Comparison of ENCODE assay signal across 19 mouse cellular contexts in genomic region chr14:57462871-57463270, GRCm38 (mm10).
"Had no signal": no experiment of that assay in that cellular context is flagged by ENCODE, and none has a peak within 500 bp of the region (broad histone marks: within the 10 kb centered on the region; RNA-seq: fewer than 3 reads in every experiment).

No protein-coding gene starts in this region.

- H3K9me3 ChIP-seq: lung, embryonic 15.5 days; midbrain, embryonic 10.5 days; midbrain, embryonic 12.5 days; midbrain, embryonic 15.5 days; neural tube, embryonic 13.5 days; neural tube, embryonic 15.5 days had no signal

- H3K4me1 ChIP-seq: lung, embryonic 15.5 days; midbrain, embryonic 10.5 days; midbrain, embryonic 12.5 days; midbrain, embryonic 15.5 days; neural tube, embryonic 13.5 days; neural tube, embryonic 15.5 days had no signal

- H3K9ac ChIP-seq: liver, embryonic 14.5 days; lung, embryonic 15.5 days; midbrain, embryonic 12.5 days; midbrain, embryonic 15.5 days; neural tube, embryonic 13.5 days; neural tube, embryonic 15.5 days had no signal

- H3K27me3 ChIP-seq: lung, embryonic 15.5 days; midbrain, embryonic 12.5 days; midbrain, embryonic 15.5 days; neural tube, embryonic 13.5 days; neural tube, embryonic 15.5 days had no signal

- H3K27ac ChIP-seq: liver, embryonic 14.5 days; lung, embryonic 15.5 days; midbrain, embryonic 10.5 days; midbrain, embryonic 12.5 days; midbrain, embryonic 15.5 days; neural tube, embryonic 13.5 days; neural tube, embryonic 15.5 days had no signal

- H3K4me3 ChIP-seq: lung, embryonic 15.5 days; midbrain, embryonic 10.5 days; midbrain, embryonic 12.5 days; midbrain, embryonic 15.5 days; myocyte; neural tube, embryonic 13.5 days; neural tube, embryonic 15.5 days had no signal

- H3K4me2 ChIP-seq: lung, embryonic 15.5 days; midbrain, embryonic 12.5 days; midbrain, embryonic 15.5 days; neural tube, embryonic 13.5 days; neural tube, embryonic 15.5 days had no signal

- H3K36me3 ChIP-seq: lung, embryonic 15.5 days had no signal

- ATAC-seq: midbrain, embryonic 15.5 days had no signal

- DNase-seq: lung, adult 18-20 months; lung, postnatal 10 days; lung, postnatal 4 days; retina, postnatal 1 day; right cerebral cortex, adult 18-20 months; right cerebral cortex, postnatal 25 days; right cerebral cortex, postnatal 4 days; spleen, adult 18-20 months; thymus, adult 18-20 months; thymus, postnatal 14 days; thymus, postnatal 36 days had no signal
